Mouse (Mus musculus) megakaryocyte, embryonic 14.5 days (primary cell): Measurements from ENCODE around the gene Adamtsl1.

Source experiments
- FLI1 ChIP-seq: IDR thresholded peaks from 2 replicates; pipeline ENCODE4 v1.6.1; 2012; ENCODE audit warnings: low read length, inconsistent platforms, mixed read lengths
- GATA1 ChIP-seq: IDR thresholded peaks from 3 replicates; pipeline ENCODE4 v1.6.1; 2012; ENCODE audit warnings: mixed read lengths, low read length, inconsistent platforms, borderline replicate concordance

- TF ChIP-seq GATA1 (no peak), FLI1 (no peak)
These were observed 323.6 kb downstream of the Adamtsl1 start for GRCm38 (mm10) chr4:85837532-85837965.
